Mouse (Mus musculus) midbrain, embryonic 16.5 days (tissue): ENCODE results near the gene Vmn2r124. TPM values are rescaled to one million over a fixed set of nuclear protein-coding genes. Genes with fewer than 3 reads are reported as not detected.
"Not testable (repeated sequence)": the region's sequence is repeated elsewhere in the genome, so short reads cannot be mapped to it uniquely, and the experiment has no call there.

ENCODE experiments used
- ATAC-seq: fragments of 200-750 bp; cut with Nextera tagmentation; 2 replicates; pipeline ENCODE4 v1.8.0; 2017; ENCODE audit warnings: moderate TSS enrichment
- H3K27ac ChIP-seq: fragments of 300-500 bp; sonication (generic); 2 replicates; pipeline ENCODE4 v1.5.1; 2014; ENCODE audit warnings: mild to moderate bottlenecking, low read length, mixed read lengths
- H3K27me3 ChIP-seq: fragments of 300-500 bp; sonication (generic); 2 replicates; pipeline ENCODE4 v1.6.1; 2014; ENCODE audit warnings: low read depth, low read length, mixed read lengths; ENCODE audit not compliant: control insufficient read depth, insufficient read depth
- H3K36me3 ChIP-seq: fragments of 300-500 bp; sonication (generic); 2 replicates; pipeline ENCODE4 v1.6.1; 2014; ENCODE audit warnings: mild to moderate bottlenecking, low read length, moderate library complexity, mixed read lengths; ENCODE audit not compliant: control insufficient read depth, insufficient read depth
- H3K4me1 ChIP-seq: fragments of 300-500 bp; sonication (generic); 2 replicates; pipeline ENCODE4 v1.6.1; 2014; ENCODE audit warnings: mild to moderate bottlenecking, low read length, mixed read lengths; ENCODE audit not compliant: control insufficient read depth, insufficient read depth
- H3K4me2 ChIP-seq: fragments of 300-500 bp; sonication (generic); 2 replicates; pipeline ENCODE4 v1.6.1; 2014; ENCODE audit warnings: mild to moderate bottlenecking, low read length, mixed read lengths
- H3K4me3 ChIP-seq: fragments of 300-500 bp; sonication (generic); 2 replicates; pipeline ENCODE4 v1.5.1; 2014; ENCODE audit warnings: low read depth, mild to moderate bottlenecking, low read length, moderate library complexity, mixed read lengths
- H3K9ac ChIP-seq: fragments of 300-500 bp; sonication (generic); 2 replicates; pipeline ENCODE4 v1.6.1; 2014; ENCODE audit warnings: low read depth, low read length, mixed read lengths
- H3K9me3 ChIP-seq: fragments of 300-500 bp; sonication (generic); replicated peaks from 2 replicates; pipeline ENCODE4 v1.6.1; 2014; ENCODE audit warnings: mild to moderate bottlenecking, low read length, mixed read lengths; ENCODE audit not compliant: control insufficient read depth, poor library complexity, severe bottlenecking
- WGBS: fragments of 180-500 bp; shearing (Covaris S2); extraction: QIAGEN DNeasy Blood & Tissue Kit; methylation state at CpG from one replicate; pipeline ENCODE4 v1.1.7; 2014; 5-methylcytosine and 5-hydroxymethylcytosine counted together
- polyA plus RNA-seq: library from polyadenylated mRNA; unstranded; fragments of >200 nt; fragmentation: Nextera tagmentation; extraction: Ambion mirVana; gene quantifications from 2 replicates; pipeline ENCODE4 v1.2.1, GENCODE M21; 2015

Vmn2r124 gene
- not detected in 2 replicates for polyA plus RNA-seq

DNA sequence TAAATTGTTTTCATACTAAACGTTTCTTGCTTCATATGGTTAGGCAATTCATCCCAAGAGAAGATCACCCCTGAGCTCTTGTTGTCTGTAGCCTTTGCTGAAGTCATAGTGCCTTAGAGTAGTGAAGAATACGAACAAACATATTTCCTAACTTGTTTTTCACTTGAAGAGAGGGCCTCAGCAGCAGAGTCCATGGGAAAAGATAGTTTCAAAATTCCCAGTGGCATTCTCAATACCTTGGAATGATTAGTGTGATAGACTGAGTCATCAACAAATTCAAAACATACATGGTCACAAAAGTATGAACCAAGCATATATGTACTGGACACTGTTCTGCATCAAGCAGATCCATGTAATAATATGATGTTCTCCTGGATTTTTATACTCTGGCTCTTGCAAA lies at the start of gene Vmn2r124:
Gene Vmn2r124, plus strand, starts transcription at position 301 of the 400 bp plus-strand sequence.
- H3K4me2 ChIP-seq, result no peak within 1 kb of the TSS
- H3K27ac ChIP-seq, result no peak within 1 kb of the TSS
- H3K9me3 ChIP-seq, result no peaks in the 10 kb centered on the region
- H3K9ac ChIP-seq, result no peak within 1 kb of the TSS
- no peak for ATAC-seq
- 42% methylated on average over 2 of the region's 2 CpGs for WGBS
- H3K27me3 ChIP-seq, result no peaks in the 10 kb centered on the region
- no peaks in the 10 kb centered on the region for H3K4me1 ChIP-seq
- no peak within 1 kb of the TSS for H3K4me3 ChIP-seq
- no peaks in the 10 kb centered on the region for H3K36me3 ChIP-seq

- no peaks in the 10 kb centered on the region for H3K27me3 ChIP-seq
- ATAC-seq, result no peak
- 92% methylated on average over 1 of the region's 1 CpGs for WGBS
- H3K9ac ChIP-seq, result no peak overlapping the region
- H3K9me3 ChIP-seq, result no peaks in the 10 kb centered on the region
- no peak overlapping the region for H3K4me3 ChIP-seq
- H3K4me2 ChIP-seq, result no peak overlapping the region
- no peaks in the 10 kb centered on the region for H3K4me1 ChIP-seq
- no peak overlapping the region for H3K27ac ChIP-seq
- H3K36me3 ChIP-seq, result no peaks in the 10 kb centered on the region
Observed at GRCm38 (mm10) chr17:18004752-18005151, 44.5 kb upstream of the Vmn2r124 start.

- Histone ChIP-seq H3K9ac (no peak within 1 kb of the TSS), H3K4me2 (no peak within 1 kb of the TSS), H3K4me3 (no peak within 1 kb of the TSS), H3K4me1 (no peaks in the 10 kb centered on the region), H3K36me3 (no peaks in the 10 kb centered on the region), H3K9me3 (0 out of 2 replicates have a peak, but pooled peaks cover 2% of the 10 kb centered on the region), H3K27me3 (no peaks in the 10 kb centered on the region), H3K27ac (no peak within 1 kb of the TSS)
- ATAC-seq, result no peak
- WGBS, result 57% methylated on average over 2 of the region's 2 CpGs
Observed at GRCm38 (mm10) chr17:18021433-18021832, 27.8 kb upstream of the Vmn2r124 start, which contains the start of gene Fpr-rs4. TSS of gene Fpr-rs4 (plus strand) at chr17:18021733.

DNA sequence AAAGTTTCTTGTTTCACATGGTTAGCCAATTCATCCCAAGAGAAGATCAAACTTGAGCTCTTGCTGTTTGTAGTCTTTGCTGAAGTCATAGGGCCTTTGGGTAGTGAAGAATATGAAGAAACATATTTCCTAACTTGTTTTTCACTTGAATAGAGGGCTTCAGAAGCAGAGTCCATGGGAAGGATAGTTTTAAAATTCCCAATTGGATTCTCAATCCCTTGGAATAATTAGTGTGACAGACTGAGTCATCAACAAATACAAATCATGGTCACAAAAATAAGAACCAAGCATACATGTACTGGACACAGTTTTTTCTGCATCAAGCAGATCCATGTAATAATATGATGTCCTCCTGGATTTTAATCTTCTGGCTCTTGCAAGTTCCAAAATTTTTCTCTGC lies 35.5 kb downstream of the Vmn2r124 start, which contains the start of gene Vmn2r91:
Gene Vmn2r91, plus strand, starts transcription at position 301 of the 400 bp plus-strand sequence.
- not testable (repeated sequence) for H3K36me3 ChIP-seq, ATAC-seq, H3K4me3 ChIP-seq, H3K27me3 ChIP-seq, H3K9ac ChIP-seq, H3K9me3 ChIP-seq, H3K27ac ChIP-seq, H3K4me1 ChIP-seq, H3K4me2 ChIP-seq

DNA sequence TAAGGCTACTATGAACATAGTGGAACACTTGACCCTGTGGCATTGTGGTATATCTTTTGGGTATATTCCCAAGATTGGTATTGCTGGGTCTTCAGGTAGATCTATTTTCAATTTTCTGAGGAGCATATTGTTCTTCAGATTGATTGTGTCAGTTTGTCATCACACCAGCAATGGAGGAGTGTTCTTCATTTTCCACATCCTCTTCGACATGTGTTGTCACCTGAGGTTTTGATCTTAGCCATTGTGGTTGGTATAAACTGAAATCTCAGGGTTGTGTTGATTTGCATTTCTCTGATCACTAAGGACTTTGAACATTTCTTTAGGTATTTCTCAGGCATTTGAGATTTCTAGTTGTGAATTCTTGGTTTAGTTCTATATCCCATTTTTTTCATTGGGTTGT lies 46.4 kb downstream of the Vmn2r124 start:
- not testable (repeated sequence) for H3K4me1 ChIP-seq, H3K4me2 ChIP-seq, H3K4me3 ChIP-seq, ATAC-seq, H3K27me3 ChIP-seq, H3K9ac ChIP-seq, H3K9me3 ChIP-seq, H3K27ac ChIP-seq, H3K36me3 ChIP-seq
- WGBS, result 67% methylated on average over 1 of the region's 1 CpGs

- H3K9ac ChIP-seq, H3K36me3 ChIP-seq, H3K4me2 ChIP-seq, H3K27ac ChIP-seq, H3K9me3 ChIP-seq, H3K27me3 ChIP-seq, ATAC-seq, H3K4me1 ChIP-seq, H3K4me3 ChIP-seq: not testable (repeated sequence)
- 90% methylated on average over 3 of the region's 3 CpGs for WGBS
Observed at GRCm38 (mm10) chr17:18102265-18102664, 53.0 kb downstream of the Vmn2r124 start.

Other genes starting within 250 kb of the Vmn2r124 start
- 25.7 and 26.6 TPM in 2 replicates for gene Spaca6, start 222.3 kb upstream of the Vmn2r124 start, polyA plus RNA-seq
- gene Has1, start 194.2 kb upstream of the Vmn2r124 start, polyA plus RNA-seq, result 0.98 and 1.3 TPM in 2 replicates
- gene Fpr1, start 165.5 kb upstream of the Vmn2r124 start, polyA plus RNA-seq, result 0.18 TPM in 1 of 2 replicates, not detected in the other
- 0.23 TPM in 1 of 2 replicates, not detected in the other for gene Fpr2, start 161.6 kb upstream of the Vmn2r124 start, polyA plus RNA-seq
- gene Fpr3, start 161.6 kb upstream of the Vmn2r124 start, polyA plus RNA-seq, result not detected in 2 replicates
- gene Fpr-rs4, start 27.7 kb upstream of the Vmn2r124 start, polyA plus RNA-seq, result not detected in 2 replicates
- gene Vmn2r91, start 35.6 kb downstream of the Vmn2r124 start, polyA plus RNA-seq, result not detected in 2 replicates
- not detected in 2 replicates for gene Vmn2r92, start 102.5 kb downstream of the Vmn2r124 start, polyA plus RNA-seq
- gene Vmn2r94, start 228.3 kb downstream of the Vmn2r124 start, polyA plus RNA-seq, result not detected in 2 replicates
- gene Vmn2r93, start 248.7 kb downstream of the Vmn2r124 start, polyA plus RNA-seq, result not detected in 2 replicates